In the genomic region with DNA sequence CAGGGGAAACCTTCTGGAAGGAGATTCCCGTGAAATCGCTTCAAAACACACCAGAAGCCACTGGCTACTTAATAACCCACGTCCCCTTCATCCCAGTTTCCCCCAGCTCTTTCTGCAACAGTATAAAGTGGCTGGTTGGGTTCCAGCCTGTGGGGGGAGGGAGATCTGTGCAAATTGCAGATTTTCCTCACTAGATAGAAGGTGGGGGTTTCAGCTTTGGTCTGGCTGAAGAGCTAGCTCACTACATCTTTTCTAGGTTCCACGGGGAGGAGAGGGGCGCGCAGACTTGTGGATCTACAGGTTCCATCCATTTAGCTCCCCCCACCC, we compare ENCODE assay signal across 8 mouse cellular contexts. TPM values are rescaled to one million over a fixed set of nuclear protein-coding genes. Genes with fewer than 3 reads are reported as not detected.
DNase-seq lines count a peak whose midpoint lies in the region; ATAC-seq and TF ChIP-seq lines count a peak whose summit lies in the region.

No protein-coding gene starts in this region.

- intact Hi-C loops in left cerebral cortex, adult 2 months (cut with DNase I), result no loop called here
- intact Hi-C loops in left cerebral cortex, postnatal 25 days (cut with DNase I), result no loop called here

- no peaks in the 10 kb centered on the region for H3K27me3 ChIP-seq in forebrain, embryonic 16.5 days (replicated peaks; ENCODE audit: control insufficient read depth, insufficient read depth, low read length)
- H3K27me3 ChIP-seq in liver, embryonic 15.5 days, result peaks cover 30% of the 10 kb centered on the region

- no peaks in the 10 kb centered on the region for H3K4me1 ChIP-seq in cortical plate, adult 2 months (ENCODE audit: control insufficient read depth, insufficient read depth, low read length)
- H3K4me1 ChIP-seq in forebrain, embryonic 16.5 days (replicated peaks; ENCODE audit: control insufficient read depth, insufficient read depth, low read length), result peaks cover 15% of the 10 kb centered on the region
- peaks cover 3% of the 10 kb centered on the region; the same call in 1 of the 2 replicates for H3K4me1 ChIP-seq in liver, embryonic 15.5 days (replicated peaks)

- no peaks in the 10 kb centered on the region for H3K36me3 ChIP-seq in forebrain, embryonic 16.5 days (ENCODE audit: control insufficient read depth, insufficient read depth)
- no peaks in the 10 kb centered on the region for H3K36me3 ChIP-seq in liver, embryonic 15.5 days (replicated peaks)

- TF ChIP-seq CTCF in left cerebral cortex, adult 2 months (IDR thresholded peaks at IDR 0.05), result no peak
- no peak for TF ChIP-seq CTCF in cortical plate, adult 2 months (IDR thresholded peaks at IDR 0.05; ENCODE audit: extremely low read depth, insufficient read depth, low read length)

- peak overlapping the region; percentile 98 for H3K4me2 ChIP-seq in forebrain, embryonic 16.5 days (ENCODE audit: low read length)
- H3K4me2 ChIP-seq in liver, embryonic 15.5 days, result peak overlapping the region; percentile 69

- no peak for TF ChIP-seq POLR2A in cortical plate, adult 2 months (IDR thresholded peaks at IDR 0.05; ENCODE audit: extremely low read depth, insufficient read depth, low read length)

- ATAC-seq in forebrain, embryonic 16.5 days, result peak; percentile 29
- ATAC-seq in liver, embryonic 15.5 days (ENCODE audit: insufficient read depth), result no peak

- 0 out of 2 replicates have a peak overlapping the region, but pooled peaks have one; percentile 36 for H3K27ac ChIP-seq in left cerebral cortex, adult 2 months
- no peak overlapping the region for H3K27ac ChIP-seq in cortical plate, adult 2 months (ENCODE audit: insufficient read depth, low read length)
- no peak overlapping the region for H3K27ac ChIP-seq in forebrain, embryonic 16.5 days (ENCODE audit: low read length)
- no peak overlapping the region for H3K27ac ChIP-seq in liver, embryonic 15.5 days (replicated peaks)

- peak overlapping the region; percentile 61 for H3K4me3 ChIP-seq in left cerebral cortex, adult 2 months
- peak overlapping the region; percentile 79 for H3K4me3 ChIP-seq in cortical plate, adult 2 months (ENCODE audit: insufficient read depth, low read length)
- peak overlapping the region; percentile 69 for H3K4me3 ChIP-seq in forebrain, embryonic 16.5 days (replicated peaks; ENCODE audit: low read length)
- H3K4me3 ChIP-seq in liver, embryonic 15.5 days (replicated peaks), result peak overlapping the region; percentile 55

- H3K9ac ChIP-seq in forebrain, embryonic 16.5 days (replicated peaks; ENCODE audit: low read depth, low read length), result peak overlapping the region; percentile 64; the same call in 1 of the 2 replicates
- no peak overlapping the region for H3K9ac ChIP-seq in liver, embryonic 15.5 days

- DNase-seq in left cerebral cortex, adult 2 months (ENCODE audit: extremely low spot score in 1 of 2, low spot score in 2 of 2), result peak in 1 of 2 experiments; percentile 18
- no peak for DNase-seq in left cerebral cortex, postnatal 25 days (ENCODE audit: low spot score in 2 of 2)
- no peak for DNase-seq in spleen, postnatal 4 days (ENCODE audit: low spot score in 2 of 2)
- no peak for DNase-seq in adrenal gland, postnatal 36 days
- DNase-seq in ovary, postnatal 36 days (ENCODE audit: low spot score), result no peak

- peaks cover 3% of the 10 kb centered on the region; the same call in 1 of the 2 replicates for H3K9me3 ChIP-seq in forebrain, embryonic 16.5 days (ENCODE audit: control insufficient read depth, low read length)
- no peaks in the 10 kb centered on the region for H3K9me3 ChIP-seq in liver, embryonic 15.5 days (replicated peaks)

- WGBS in forebrain, embryonic 16.5 days, result 0% methylated on average over 6 of the region's 6 CpGs
- under 1% methylated on average over 6 of the region's 6 CpGs for WGBS in liver, embryonic 15.5 days (ENCODE audit: insufficient replicate concordance)

RNA-seq across cellular contexts. Expression of gene Dock10, which starts 0.7 kb away (rescaled TPM):
- total RNA-seq in left cerebral cortex, adult 2 months (2021), result 10 to 100 TPM; 22.5 to 28.2 TPM
- 10 to 100 TPM; 24.4 to 38.7 TPM for total RNA-seq in left cerebral cortex, postnatal 25 days (2021)
- polyA plus RNA-seq in cortical plate, adult 2 months (2012; rRNA removed), result 23.3 and 23.8 TPM in 2 replicates
- polyA plus RNA-seq in forebrain, embryonic 16.5 days (2015; fragmentation: Nextera tagmentation; extraction: Ambion mirVana), result 2.5 and 3.2 TPM in 2 replicates
- 3.7 and 3.8 TPM in 2 replicates for polyA plus RNA-seq in liver, embryonic 15.5 days (2015; fragmentation: Nextera tagmentation; extraction: Ambion mirVana)
- total RNA-seq in adrenal gland, postnatal 36 days (2021), result 10 to 100 TPM; 16.1 to 16.3 TPM
